Mouse (Mus musculus): ENCODE data around the gene Ryk. TPM values are rescaled to one million over a fixed set of nuclear protein-coding genes. Genes with fewer than 3 reads are reported as not detected.

Gene Ryk
- polyA plus RNA-seq (2021; fragmentation: Nextera tagmentation): 2.8 and 4.2 TPM in 2 replicates
- long read RNA-seq, experiment 1, partial matches to known transcripts: 3 of 10 reads
- long read RNA-seq, experiment 1, other reads (novel, unspliced or antisense): 2 of 10 reads
- long read RNA-seq, experiment 2, partial matches to known transcripts: 6 of 7 reads
- long read RNA-seq, experiment 2, other reads (novel, unspliced or antisense): 0 of 7 reads

DNA sequence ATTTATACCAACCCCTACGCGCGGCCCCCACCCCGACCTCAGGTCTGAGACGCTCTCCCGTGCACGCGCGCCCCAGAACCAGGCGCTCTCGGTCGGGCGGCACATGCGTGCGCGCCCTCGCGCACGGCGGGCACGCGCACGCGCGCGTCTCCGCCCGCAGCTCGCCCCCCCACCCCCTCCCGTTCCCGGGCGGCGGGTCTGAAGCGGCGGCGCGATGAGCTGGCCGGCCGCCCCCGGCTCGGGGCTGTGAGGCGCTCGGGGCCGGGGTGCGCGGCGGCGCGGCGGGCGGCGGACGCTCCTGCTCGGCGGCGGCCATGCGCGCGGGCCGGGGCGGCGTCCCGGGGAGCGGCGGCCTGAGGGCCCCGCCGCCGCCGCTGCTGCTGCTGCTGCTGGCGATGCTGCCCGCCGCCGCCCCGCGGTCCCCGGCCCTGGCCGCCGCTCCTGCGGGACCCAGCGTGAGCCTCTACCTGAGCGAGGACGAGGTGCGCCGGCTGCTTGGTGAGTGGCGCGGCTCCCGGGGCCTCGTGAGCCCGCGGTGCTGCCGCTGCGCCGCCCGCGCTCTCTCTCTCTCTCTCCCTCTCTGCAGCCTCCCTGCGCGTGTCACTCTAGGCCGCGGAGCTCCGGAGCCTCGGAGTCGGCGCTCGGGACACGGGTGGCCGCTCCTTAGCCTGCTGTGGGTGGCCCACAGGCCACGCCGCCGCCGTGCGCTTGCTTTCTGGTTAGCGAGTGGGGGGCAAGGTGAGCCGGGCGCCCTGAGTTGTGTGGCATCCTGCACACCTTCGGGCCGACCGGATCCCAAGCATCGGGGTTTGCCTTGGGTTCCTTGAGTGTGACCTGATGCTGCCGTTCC is at the start of gene Ryk:
TSS of gene Ryk (plus strand) at position 176 of the 850 bp plus-strand sequence.

Other genes starting within 250 kb of the Ryk start
- 351 and 386 TPM in 2 replicates for gene Anapc13, start 208.6 kb upstream of the Ryk start, polyA plus RNA-seq (2021; fragmentation: Nextera tagmentation)
- gene Cep63, start 208.4 kb upstream of the Ryk start, polyA plus RNA-seq (2021; fragmentation: Nextera tagmentation): 17.3 and 20.8 TPM in 2 replicates
- gene Amotl2, start 118.2 kb upstream of the Ryk start, polyA plus RNA-seq (2021; fragmentation: Nextera tagmentation): 4.6 and 5.7 TPM in 2 replicates
- gene Slco2a1, start 153.8 kb downstream of the Ryk start, polyA plus RNA-seq (2021; fragmentation: Nextera tagmentation): 0.18 and 0.60 TPM in 2 replicates